Comparison of ENCODE assay signal across 29 mouse cellular contexts in the genomic region with DNA sequence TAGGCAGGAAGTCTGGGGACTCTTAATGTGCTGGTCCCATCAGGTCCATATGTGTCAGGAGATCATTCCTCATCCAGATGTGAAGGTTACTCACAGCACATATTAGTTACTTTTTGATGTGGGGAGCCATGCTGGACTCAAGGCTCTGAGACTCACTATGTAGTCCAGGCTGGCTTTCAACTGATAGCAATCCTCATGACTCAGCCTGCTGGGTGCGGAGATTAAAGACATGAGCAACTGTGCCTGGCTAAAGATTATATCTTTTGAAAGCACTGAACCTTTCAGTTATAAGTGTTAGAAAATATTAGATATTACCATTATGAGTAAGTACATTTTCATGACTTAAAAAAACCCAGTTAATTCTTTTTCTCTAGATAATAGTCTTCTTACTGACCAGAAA.
A peak's percentile ranks its signal among the peaks of the same experiment; 100 is the strongest.
DNase-seq lines count a peak whose midpoint lies in the region; ATAC-seq and TF ChIP-seq lines count a peak whose summit lies in the region.
"Had no signal": no experiment of that assay in that cellular context is flagged by ENCODE, and none has a peak within 500 bp of the region (broad histone marks: within the 10 kb centered on the region; RNA-seq: fewer than 3 reads in every experiment).

No protein-coding gene starts in this region.

- H3K36me3 ChIP-seq in C2C12 (ENCODE audit: control insufficient read depth, insufficient read depth) = no peaks in the 10 kb centered on the region
- H3K36me3 ChIP-seq in liver, embryonic 13.5 days = no peaks in the 10 kb centered on the region
- H3K36me3 ChIP-seq: heart, embryonic 13.5 days; limb, embryonic 13.5 days; midbrain, embryonic 10.5 days; midbrain, embryonic 15.5 days had no signal

- peak; percentile 92 for ATAC-seq in erythroblast, adult 5-6 weeks (replicated peaks; ENCODE audit: low FRiP score, poor library complexity, severe bottlenecking)
- peak; percentile 97 for ATAC-seq in liver, embryonic 13.5 days (ENCODE audit: low read depth)
- ATAC-seq in megakaryocyte progenitor cell, adult 5-6 weeks (replicated peaks; ENCODE audit: poor library complexity) = peak; percentile 72
- ATAC-seq: activated CD4-positive, CD25-positive, alpha-beta regulatory T cell, adult 4 months; CD4-positive, CD25-positive, alpha-beta regulatory T cell, adult 4 months; forebrain, embryonic 14.5 days; intestine, postnatal 0 days; midbrain, embryonic 15.5 days had no signal

- 33% methylated on average over 1 of the region's 1 CpGs for WGBS in liver, embryonic 13.5 days (ENCODE audit: insufficient replicate concordance)

- no peaks in the 10 kb centered on the region for H3K79me2 ChIP-seq in C2C12 (ENCODE audit: control insufficient read depth, insufficient read depth)

- peak; percentile 54 for DNase-seq in liver, embryonic 13.5 days
- no peak for DNase-seq in embryo, embryonic 10.5 days (ENCODE audit: low spot score)
- no peak for DNase-seq in adrenal gland, postnatal 10 days
- no peak for DNase-seq in cerebellum, adult 11-12 months
- DNase-seq: adrenal gland, adult 2 months; cerebellum, adult 11 months; cerebellum, postnatal 10 days; gastrocnemius, adult 2 months; heart, postnatal 10 days; kidney, adult 9 months; kidney, postnatal 10 days; layer of hippocampus, adult 9-11 months; lung, adult 2 months; lung, postnatal 10 days; right cerebral cortex, postnatal 4 days; thymus, postnatal 4 days had no signal

- no peaks in the 10 kb centered on the region for H3K27me3 ChIP-seq in C2C12 (ENCODE audit: control insufficient read depth, insufficient read depth, insufficient read length)
- no peaks in the 10 kb centered on the region for H3K27me3 ChIP-seq in liver, embryonic 13.5 days
- H3K27me3 ChIP-seq: heart, embryonic 13.5 days; limb, embryonic 13.5 days; midbrain, embryonic 15.5 days had no signal

- no peaks in the 10 kb centered on the region for H3K79me3 ChIP-seq in C2C12 (ENCODE audit: low read depth)

- peaks cover 21% of the 10 kb centered on the region for H3K4me1 ChIP-seq in liver, embryonic 13.5 days (replicated peaks)
- H3K4me1 ChIP-seq: heart, embryonic 13.5 days; limb, embryonic 13.5 days; midbrain, embryonic 10.5 days; midbrain, embryonic 15.5 days had no signal

- no peak overlapping the region for H3K4me3 ChIP-seq in C2C12 (ENCODE audit: insufficient read depth, poor library complexity, severe bottlenecking)
- H3K4me3 ChIP-seq in liver, embryonic 13.5 days (replicated peaks) = no peak overlapping the region
- H3K4me3 ChIP-seq: gastrocnemius, adult 2 months; heart, embryonic 13.5 days; limb, embryonic 13.5 days; midbrain, embryonic 10.5 days; midbrain, embryonic 15.5 days had no signal

- H3K4me2 ChIP-seq in liver, embryonic 13.5 days = 0 out of 2 replicates have a peak overlapping the region, but pooled peaks have one; percentile 0
- H3K4me2 ChIP-seq: heart, embryonic 13.5 days; hindbrain, embryonic 14.5 days; limb, embryonic 13.5 days; midbrain, embryonic 15.5 days had no signal

- TF ChIP-seq CTCF in C2C12 (IDR thresholded peaks at IDR 0.05; ENCODE audit: control insufficient read depth, insufficient read depth, insufficient read length) = no peak

- H3K27ac ChIP-seq in liver, embryonic 13.5 days = no peak overlapping the region
- H3K27ac ChIP-seq: gastrocnemius, adult 2 months; heart, embryonic 13.5 days; hindbrain, embryonic 14.5 days; limb, embryonic 13.5 days; macrophage; midbrain, embryonic 10.5 days; midbrain, embryonic 15.5 days had no signal

- no peak overlapping the region for H3K9ac ChIP-seq in liver, embryonic 13.5 days
- H3K9ac ChIP-seq: heart, embryonic 13.5 days; hindbrain, embryonic 14.5 days; limb, embryonic 13.5 days; midbrain, embryonic 15.5 days had no signal

- H3K9me3 ChIP-seq in liver, embryonic 13.5 days (replicated peaks) = no peaks in the 10 kb centered on the region
- H3K9me3 ChIP-seq: heart, embryonic 13.5 days; limb, embryonic 13.5 days; midbrain, embryonic 10.5 days; midbrain, embryonic 15.5 days had no signal

- no peak overlapping the region for H3ac ChIP-seq in C2C12 (ENCODE audit: control insufficient read depth, insufficient read length, low read depth)

TF ChIP-seq in C2C12, 6 proteins besides CTCF, POLR2A, EP300 and RAD21:
- TF ChIP-seq FOSL1 (IDR thresholded peaks at IDR 0.05; ENCODE audit: insufficient read depth, low read length, poor library complexity, severe bottlenecking) (no peak), MYOD1 (IDR thresholded peaks at IDR 0.05; ENCODE audit: control insufficient read depth, insufficient read length, low read depth) (peak; percentile 70), MYOG (IDR thresholded peaks at IDR 0.05; ENCODE audit: control insufficient read depth, extremely low read depth, insufficient read length) (no peak), USF1 (IDR thresholded peaks at IDR 0.05; ENCODE audit: low read depth) (no peak), MAX (IDR thresholded peaks at IDR 0.05) (no peak)
